Mouse (Mus musculus) cerebral cortex, adult 2 months (tissue): Measurements from ENCODE around the gene Gm29564.

ENCODE experiments used
- WGBS: fragments of 180-500 bp; shearing (Covaris S2); methylation state at CpG from one replicate; pipeline ENCODE4 v1.1.7; 2018; 5-methylcytosine and 5-hydroxymethylcytosine counted together

The Gm29564 gene

DNA sequence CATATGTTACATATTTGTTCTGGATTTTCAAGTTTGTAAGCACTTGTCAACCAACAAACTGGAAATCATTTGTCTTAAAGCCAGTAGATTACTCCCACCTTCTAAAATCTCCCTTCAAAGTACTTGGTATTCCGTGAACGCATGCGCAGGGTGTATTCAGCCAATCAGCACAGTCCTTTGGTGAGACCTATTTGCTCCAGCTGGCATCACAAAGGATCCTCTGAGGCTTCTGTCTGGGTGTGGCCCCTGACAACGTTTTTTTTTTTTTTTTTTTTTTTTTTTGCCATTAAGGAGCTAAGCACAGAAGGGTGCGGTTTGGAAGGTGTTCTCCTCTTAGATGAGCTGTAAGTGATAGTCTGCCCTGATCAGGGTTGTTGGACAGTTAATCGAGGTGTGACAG is at the start of gene Gm29564:
Gene Gm29564, plus strand, starts transcription at position 301 of the 400 bp plus-strand sequence.
- no CpG with 5 or more reads among the region's 6 CpGs for WGBS
